20 mouse cellular contexts compared by ENCODE assay signal in genomic region chr4:40929046-40929445, GRCm38 (mm10). TPM values are rescaled to one million over a fixed set of nuclear protein-coding genes. Genes with fewer than 3 reads are reported as not detected.
"Had no signal": no experiment of that assay in that cellular context is flagged by ENCODE, and none has a peak within 500 bp of the region (broad histone marks: within the 10 kb centered on the region; RNA-seq: fewer than 3 reads in every experiment).

No protein-coding gene starts in this region.

- ATAC-seq: midbrain, embryonic 13.5 days; midbrain, embryonic 15.5 days had no signal

- H3K9me3 ChIP-seq: midbrain, embryonic 10.5 days; midbrain, embryonic 13.5 days; midbrain, embryonic 15.5 days; neural tube, embryonic 13.5 days; neural tube, embryonic 15.5 days had no signal

- DNase-seq: lung, adult 18-20 months; lung, embryonic 14.5 days; lung, postnatal 10 days; lung, postnatal 4 days; retina, postnatal 1 day; right cerebral cortex, adult 18-20 months; right cerebral cortex, postnatal 25 days; right cerebral cortex, postnatal 4 days; spleen, adult 18-20 months; thymus, adult 18-20 months; thymus, postnatal 14 days; thymus, postnatal 36 days had no signal

- H3K27ac ChIP-seq: midbrain, embryonic 10.5 days; midbrain, embryonic 13.5 days; midbrain, embryonic 15.5 days; neural tube, embryonic 13.5 days; neural tube, embryonic 15.5 days had no signal

- H3K4me3 ChIP-seq: midbrain, embryonic 10.5 days; midbrain, embryonic 13.5 days; midbrain, embryonic 15.5 days; myocyte; neural tube, embryonic 13.5 days; neural tube, embryonic 15.5 days had no signal

- H3K4me1 ChIP-seq: midbrain, embryonic 13.5 days; midbrain, embryonic 15.5 days; neural tube, embryonic 13.5 days; neural tube, embryonic 15.5 days had no signal

- H3K9ac ChIP-seq: lung, embryonic 14.5 days; midbrain, embryonic 13.5 days; midbrain, embryonic 15.5 days; neural tube, embryonic 13.5 days; neural tube, embryonic 15.5 days had no signal

- H3K4me2 ChIP-seq: lung, embryonic 14.5 days; midbrain, embryonic 13.5 days; midbrain, embryonic 15.5 days; neural tube, embryonic 13.5 days; neural tube, embryonic 15.5 days had no signal

- H3K27me3 ChIP-seq: midbrain, embryonic 13.5 days; midbrain, embryonic 15.5 days; neural tube, embryonic 13.5 days; neural tube, embryonic 15.5 days had no signal

RNA-seq across cellular contexts. Expression of gene Spink4, which starts 9.2 kb away (rescaled TPM):
- polyA plus RNA-seq: lung, embryonic 14.5 days; midbrain, embryonic 10.5 days; midbrain, embryonic 13.5 days; midbrain, embryonic 15.5 days; neural tube, embryonic 11.5 days; neural tube, embryonic 13.5 days; neural tube, embryonic 15.5 days; stomach, embryonic 14.5 days had no signal
